Mouse (Mus musculus): Measurements from ENCODE around the gene Pcdh9.

- TF ChIP-seq CTCF (IDR thresholded peaks at IDR 0.05; ENCODE audit: low read depth, low read length) (no peak), POLR2A (IDR thresholded peaks at IDR 0.05; ENCODE audit: extremely low read depth, insufficient read depth, low read length) (no peak)
Observed at GRCm38 (mm10) chr14:93067411-93068336, 822.8 kb downstream of the Pcdh9 start.

All from liver, adult 2 months (tissue).